Mouse (Mus musculus): ENCODE measurements around the gene Dlg5. TPM values are rescaled to one million over a fixed set of nuclear protein-coding genes. Genes with fewer than 3 reads are reported as not detected.
A peak's percentile ranks its signal among the peaks of the same experiment; 100 is the strongest.

Dlg5 gene
- polyA plus RNA-seq, 1 experiment from 2014 or later = 32.5 TPM

GRCm38 (mm10) chr14:24269571-24269970 lies 23.9 kb upstream of the Dlg5 start:
- 58% methylated on average over 1 of the region's 1 CpGs for WGBS
- Histone ChIP-seq H3K36me3 (replicated peaks; ENCODE audit: control insufficient read depth, insufficient read depth) (no peaks in the 10 kb centered on the region), H3K4me2 (replicated peaks) (no peak overlapping the region), H3K4me3 (replicated peaks; ENCODE audit: low read length) (no peak overlapping the region), H3K27me3 (ENCODE audit: control insufficient read depth, insufficient read depth, low read length) (no peaks in the 10 kb centered on the region), H3K4me1 (replicated peaks; ENCODE audit: control insufficient read depth, insufficient read depth, low read length) (no peaks in the 10 kb centered on the region), H3K9ac (no peak overlapping the region), H3K27ac (no peak overlapping the region), H3K9me3 (ENCODE audit: control insufficient read depth, low read length) (no peaks in the 10 kb centered on the region)
- no peak for ATAC-seq (ENCODE audit: low FRiP score)
- DNase-seq (ENCODE audit: low spot score) = no peak

GRCm38 (mm10) chr14:24262915-24263314 lies 17.2 kb upstream of the Dlg5 start:
- Histone ChIP-seq H3K9ac (no peak overlapping the region), H3K4me3 (replicated peaks; ENCODE audit: low read length) (no peak overlapping the region), H3K36me3 (replicated peaks; ENCODE audit: control insufficient read depth, insufficient read depth) (no peaks in the 10 kb centered on the region), H3K9me3 (ENCODE audit: control insufficient read depth, low read length) (no peaks in the 10 kb centered on the region), H3K27me3 (ENCODE audit: control insufficient read depth, insufficient read depth, low read length) (no peaks in the 10 kb centered on the region), H3K4me2 (replicated peaks) (no peak overlapping the region), H3K4me1 (replicated peaks; ENCODE audit: control insufficient read depth, insufficient read depth, low read length) (peaks cover 24% of the 10 kb centered on the region), H3K27ac (peak overlapping the region; percentile 81)
- 30% methylated on average over 2 of the region's 2 CpGs for WGBS
- peak; percentile 90 for ATAC-seq (ENCODE audit: low FRiP score)
- peak; percentile 80 for DNase-seq (ENCODE audit: low spot score)

GRCm38 (mm10) chr14:24262382-24262781 lies 16.7 kb upstream of the Dlg5 start:
- H3K27me3 ChIP-seq (ENCODE audit: control insufficient read depth, insufficient read depth, low read length) = no peaks in the 10 kb centered on the region
- H3K4me3 ChIP-seq (replicated peaks; ENCODE audit: low read length) = no peak overlapping the region
- H3K4me1 ChIP-seq (replicated peaks; ENCODE audit: control insufficient read depth, insufficient read depth, low read length) = peaks cover 24% of the 10 kb centered on the region
- no peak for DNase-seq (ENCODE audit: low spot score)
- no peak overlapping the region for H3K4me2 ChIP-seq (replicated peaks)
- 80% methylated on average over 6 of the region's 6 CpGs for WGBS
- peak overlapping the region; percentile 81 for H3K27ac ChIP-seq
- peak; percentile 25; the same call in 1 of the 2 replicates for ATAC-seq (ENCODE audit: low FRiP score)
- H3K9ac ChIP-seq = no peak overlapping the region
- H3K9me3 ChIP-seq (ENCODE audit: control insufficient read depth, low read length) = no peaks in the 10 kb centered on the region
- H3K36me3 ChIP-seq (replicated peaks; ENCODE audit: control insufficient read depth, insufficient read depth) = no peaks in the 10 kb centered on the region

DNA sequence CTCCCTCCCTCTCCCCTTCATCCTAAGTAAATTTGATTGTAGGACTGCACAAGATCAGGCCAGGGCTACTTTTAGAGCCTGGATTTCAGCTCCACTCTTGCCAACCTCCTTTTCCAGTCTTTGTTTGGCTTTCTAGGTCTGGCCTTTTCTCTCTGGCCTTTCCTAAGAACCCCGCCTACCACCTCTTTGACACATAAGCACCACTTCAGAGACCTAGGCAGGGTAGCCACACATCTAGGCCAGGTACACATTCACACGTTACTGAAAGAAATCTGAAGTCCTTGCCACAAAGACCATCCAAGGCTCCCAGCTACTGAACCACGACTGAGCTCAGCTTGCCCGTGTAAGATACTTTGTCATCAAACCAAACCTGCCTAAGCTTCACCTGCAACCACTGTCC lies 14.7 kb upstream of the Dlg5 start:
- Histone ChIP-seq H3K4me1 (replicated peaks; ENCODE audit: control insufficient read depth, insufficient read depth, low read length) (peaks cover 24% of the 10 kb centered on the region), H3K4me3 (replicated peaks; ENCODE audit: low read length) (no peak overlapping the region), H3K27ac (no peak overlapping the region), H3K9me3 (ENCODE audit: control insufficient read depth, low read length) (no peaks in the 10 kb centered on the region), H3K4me2 (replicated peaks) (no peak overlapping the region), H3K9ac (no peak overlapping the region), H3K36me3 (replicated peaks; ENCODE audit: control insufficient read depth, insufficient read depth) (no peaks in the 10 kb centered on the region), H3K27me3 (ENCODE audit: control insufficient read depth, insufficient read depth, low read length) (no peaks in the 10 kb centered on the region)
- WGBS = 74% methylated on average over 4 of the region's 4 CpGs
- no peak for ATAC-seq (ENCODE audit: low FRiP score)
- DNase-seq (ENCODE audit: low spot score) = no peak

DNA sequence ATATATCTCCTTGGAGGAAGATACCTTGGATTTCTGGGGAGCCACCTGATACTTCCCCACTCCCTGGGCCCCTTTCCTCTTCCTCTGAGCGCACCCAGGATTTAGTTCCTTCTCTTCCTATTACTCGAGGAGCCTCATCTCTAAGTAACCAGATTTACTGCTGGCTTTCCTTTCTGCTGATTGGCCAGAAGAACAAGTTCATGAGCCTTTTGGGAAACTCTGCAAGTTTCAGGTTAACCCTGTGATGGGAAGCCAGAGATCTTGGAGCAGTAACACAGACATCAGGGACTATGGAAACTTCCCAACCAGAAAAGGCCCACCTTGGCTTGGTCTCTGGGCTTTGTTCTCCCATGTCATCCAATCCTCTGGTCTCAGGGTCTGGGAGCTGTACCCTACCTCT lies 10.2 kb upstream of the Dlg5 start:
- Histone ChIP-seq H3K4me3 (replicated peaks; ENCODE audit: low read length) (no peak overlapping the region), H3K9ac (no peak overlapping the region), H3K9me3 (ENCODE audit: control insufficient read depth, low read length) (no peaks in the 10 kb centered on the region), H3K4me2 (replicated peaks) (no peak overlapping the region), H3K27ac (no peak overlapping the region), H3K36me3 (replicated peaks; ENCODE audit: control insufficient read depth, insufficient read depth) (no peaks in the 10 kb centered on the region), H3K4me1 (replicated peaks; ENCODE audit: control insufficient read depth, insufficient read depth, low read length) (0 out of 2 replicates have a peak, but pooled peaks cover 7% of the 10 kb centered on the region), H3K27me3 (ENCODE audit: control insufficient read depth, insufficient read depth, low read length) (no peaks in the 10 kb centered on the region)
- DNase-seq (ENCODE audit: low spot score) = no peak
- WGBS = 83% methylated on average over 2 of the region's 2 CpGs
- ATAC-seq (ENCODE audit: low FRiP score) = no peak

DNA sequence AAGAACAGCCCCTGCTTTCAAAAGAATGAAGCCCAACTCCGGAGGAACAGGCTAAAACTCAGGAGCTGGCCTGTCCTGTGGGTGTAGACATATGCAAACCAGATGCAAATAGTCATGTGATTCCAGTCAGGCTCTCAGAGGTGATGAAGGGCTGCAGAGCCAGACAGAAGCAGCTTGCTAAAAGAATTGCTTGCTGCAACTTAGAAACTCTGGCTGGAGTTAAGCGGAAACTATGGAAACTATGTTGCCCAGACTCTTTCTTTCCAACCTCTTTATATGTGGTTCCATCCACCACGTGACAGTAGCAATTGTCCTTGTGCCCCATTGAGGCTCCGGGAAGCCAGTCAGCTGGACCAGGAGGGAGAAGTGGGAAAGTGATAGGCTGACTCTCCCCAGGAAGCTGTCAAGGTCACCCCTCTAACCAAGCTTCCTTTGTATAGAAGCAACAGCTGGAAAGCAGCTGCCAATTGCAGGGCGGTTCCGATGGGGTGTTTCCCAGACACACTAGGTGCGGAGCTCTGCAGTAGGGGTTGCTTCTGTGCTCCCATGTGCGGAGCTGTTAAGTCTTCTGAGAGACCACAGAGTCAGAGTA lies 8.0 kb upstream of the Dlg5 start:
- Histone ChIP-seq H3K27ac (0 out of 2 replicates have a peak overlapping the region, but pooled peaks have one; percentile 5), H3K27me3 (ENCODE audit: control insufficient read depth, insufficient read depth, low read length) (no peaks in the 10 kb centered on the region), H3K4me2 (replicated peaks) (no peak overlapping the region), H3K9me3 (ENCODE audit: control insufficient read depth, low read length) (no peaks in the 10 kb centered on the region), H3K4me3 (replicated peaks; ENCODE audit: low read length) (no peak overlapping the region), H3K4me1 (replicated peaks; ENCODE audit: control insufficient read depth, insufficient read depth, low read length) (0 out of 2 replicates have a peak, but pooled peaks cover 7% of the 10 kb centered on the region), H3K36me3 (replicated peaks; ENCODE audit: control insufficient read depth, insufficient read depth) (no peaks in the 10 kb centered on the region), H3K9ac (no peak overlapping the region)
- ATAC-seq (ENCODE audit: low FRiP score) (peak; percentile 57; the same call in 1 of the 2 replicates), DNase-seq (ENCODE audit: low spot score) (peak; percentile 44)
- 6% methylated on average over 8 of the region's 8 CpGs for WGBS

- Histone ChIP-seq H3K27me3 (ENCODE audit: control insufficient read depth, insufficient read depth, low read length) (no peaks in the 10 kb centered on the region), H3K4me1 (replicated peaks; ENCODE audit: control insufficient read depth, insufficient read depth, low read length) (0 out of 2 replicates have a peak, but pooled peaks cover 7% of the 10 kb centered on the region), H3K9me3 (ENCODE audit: control insufficient read depth, low read length) (no peaks in the 10 kb centered on the region), H3K36me3 (replicated peaks; ENCODE audit: control insufficient read depth, insufficient read depth) (no peaks in the 10 kb centered on the region), H3K4me2 (replicated peaks) (no peak overlapping the region), H3K9ac (no peak overlapping the region), H3K4me3 (replicated peaks; ENCODE audit: low read length) (no peak overlapping the region), H3K27ac (no peak overlapping the region)
- WGBS = 85% methylated on average over 1 of the region's 1 CpGs
- no peak for DNase-seq (ENCODE audit: low spot score)
- ATAC-seq (ENCODE audit: low FRiP score) = no peak
Measured at GRCm38 (mm10) chr14:24251326-24251725, 5.6 kb upstream of the Dlg5 start.

DNA sequence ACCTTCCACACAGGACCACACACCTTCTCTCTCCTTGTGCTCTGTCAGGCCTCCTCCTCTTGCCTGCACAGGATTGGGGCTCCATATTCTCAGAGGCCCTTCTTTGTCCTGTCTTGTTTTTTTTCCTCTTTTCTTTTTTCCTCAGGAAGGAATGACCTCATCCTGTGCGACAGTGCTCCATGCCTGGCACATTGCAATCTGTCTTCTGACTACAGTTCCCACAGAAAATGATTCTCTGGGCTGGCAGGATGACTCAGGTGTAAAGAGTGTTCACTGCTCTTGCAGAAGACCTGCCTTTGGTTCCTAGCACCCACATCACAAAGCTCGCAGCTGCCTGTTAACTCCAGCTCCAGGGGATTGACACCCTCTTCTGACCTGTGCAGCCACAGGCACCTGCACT lies 4.2 kb upstream of the Dlg5 start:
- peaks cover 12% of the 10 kb centered on the region; the same call in 1 of the 2 replicates for H3K4me1 ChIP-seq (replicated peaks; ENCODE audit: control insufficient read depth, insufficient read depth, low read length)
- no peak overlapping the region for H3K9ac ChIP-seq
- no peak overlapping the region for H3K27ac ChIP-seq
- H3K36me3 ChIP-seq (replicated peaks; ENCODE audit: control insufficient read depth, insufficient read depth) = no peaks in the 10 kb centered on the region
- H3K4me2 ChIP-seq (replicated peaks) = no peak overlapping the region
- no peaks in the 10 kb centered on the region for H3K27me3 ChIP-seq (ENCODE audit: control insufficient read depth, insufficient read depth, low read length)
- no peaks in the 10 kb centered on the region for H3K9me3 ChIP-seq (ENCODE audit: control insufficient read depth, low read length)
- WGBS = 68% methylated on average over 2 of the region's 2 CpGs
- H3K4me3 ChIP-seq (replicated peaks; ENCODE audit: low read length) = no peak overlapping the region
- no peak for DNase-seq (ENCODE audit: low spot score)
- ATAC-seq (ENCODE audit: low FRiP score) = no peak

DNA sequence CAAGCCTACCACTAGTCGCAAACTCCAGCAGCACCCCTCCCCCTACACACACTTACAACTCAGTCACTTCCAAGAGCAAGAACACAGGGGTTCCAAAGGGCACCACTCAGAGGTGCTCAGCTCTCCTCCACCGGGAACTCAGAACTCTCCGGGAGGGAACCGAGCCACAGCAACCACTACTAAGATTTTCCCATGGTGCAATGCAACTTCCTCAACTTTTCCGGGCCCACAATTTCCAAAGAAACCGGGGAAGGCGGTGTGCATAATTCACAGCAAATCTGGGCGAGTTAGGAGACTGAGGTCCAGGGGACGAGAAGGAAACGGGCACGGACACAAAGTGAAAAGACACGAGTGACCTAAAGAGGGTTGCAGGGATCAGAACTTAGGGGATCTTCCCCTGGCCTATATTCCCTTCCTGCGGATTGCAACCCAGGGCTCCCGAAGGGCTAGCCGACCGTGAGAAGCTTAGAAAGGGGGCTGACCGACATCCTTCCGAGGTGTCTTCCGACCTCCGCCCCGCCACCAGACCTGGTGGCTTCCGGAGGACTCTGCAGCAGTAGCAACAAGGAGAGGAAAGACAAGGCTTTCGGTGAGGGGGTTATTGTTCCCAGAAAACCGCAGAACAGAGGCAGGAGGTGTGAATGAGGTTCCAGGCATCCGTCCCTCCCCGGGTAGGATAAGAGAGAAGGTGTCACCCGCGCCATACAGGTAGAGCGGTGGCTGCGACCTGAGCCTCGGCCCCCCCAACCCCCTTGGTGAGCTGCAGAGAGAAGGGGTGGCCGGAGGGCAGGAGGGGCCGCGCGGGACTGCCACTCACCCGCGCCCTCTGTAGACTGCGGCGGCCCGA lies 1.2 kb downstream of the Dlg5 start:
- Histone ChIP-seq H3K9me3 (ENCODE audit: control insufficient read depth, low read length) (no peaks in the 10 kb centered on the region), H3K4me3 (replicated peaks; ENCODE audit: low read length) (peak overlapping the region; percentile 79), H3K4me2 (replicated peaks) (peak overlapping the region; percentile 77), H3K4me1 (replicated peaks; ENCODE audit: control insufficient read depth, insufficient read depth, low read length) (peaks cover 28% of the 10 kb centered on the region), H3K36me3 (replicated peaks; ENCODE audit: control insufficient read depth, insufficient read depth) (peaks cover 14% of the 10 kb centered on the region; the same call in 1 of the 2 replicates), H3K9ac (peak overlapping the region; percentile 97), H3K27ac (peak overlapping the region; percentile 94), H3K27me3 (ENCODE audit: control insufficient read depth, insufficient read depth, low read length) (no peaks in the 10 kb centered on the region)
- peak; percentile 69 for ATAC-seq (ENCODE audit: low FRiP score)
- DNase-seq (ENCODE audit: low spot score) = peak; percentile 29
- WGBS = under 1% methylated on average over 39 of the region's 40 CpGs
